Mouse (Mus musculus): ENCODE results near the gene Gm49353. TPM values are rescaled to one million over a fixed set of nuclear protein-coding genes. Genes with fewer than 3 reads are reported as not detected.
A peak's percentile ranks its signal among the peaks of the same experiment; 100 is the strongest.

Gene Gm49353
- 20.1 and 22.3 TPM in 2 replicates for polyA plus RNA-seq (2015; fragmentation: Nextera tagmentation; extraction: Ambion mirVana)

DNA sequence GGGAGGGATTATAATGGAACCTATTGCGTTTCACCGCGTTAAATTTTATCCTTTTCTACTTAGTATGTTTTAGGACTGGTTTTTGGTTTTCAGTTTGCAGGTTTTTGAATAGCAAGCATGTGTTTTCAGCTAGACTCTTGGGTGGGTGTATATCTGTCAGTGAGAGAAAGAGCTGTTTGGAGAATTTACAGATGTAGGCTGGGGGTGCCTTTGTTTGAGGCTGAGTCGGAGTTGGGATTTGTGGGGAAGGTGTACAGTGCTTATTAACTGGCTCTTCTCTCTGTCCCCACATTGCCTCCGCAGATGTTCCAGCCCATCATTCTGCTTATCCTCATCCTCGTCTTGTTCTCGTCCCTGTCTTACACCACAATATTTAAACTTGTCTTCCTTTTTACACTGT, at the start of gene Gm49353:
TSS of gene Gm49353 (plus strand) at position 313 of the 400 bp plus-strand sequence.
- H3K27ac ChIP-seq (replicated peaks), result no peak within 1 kb of the TSS
- no peaks in the 10 kb centered on the region for H3K27me3 ChIP-seq
- no peaks in the 10 kb centered on the region for H3K9me3 ChIP-seq
- H3K4me1 ChIP-seq, result no peaks in the 10 kb centered on the region
- no peak for ATAC-seq (replicated peaks)
- no peak within 1 kb of the TSS for H3K4me2 ChIP-seq (replicated peaks)
- no peak within 1 kb of the TSS for H3K9ac ChIP-seq (replicated peaks)
- WGBS, result 92% methylated on average over 7 of the region's 7 CpGs
- H3K36me3 ChIP-seq, result peaks cover 77% of the 10 kb centered on the region
- no peak within 1 kb of the TSS for H3K4me3 ChIP-seq

DNA sequence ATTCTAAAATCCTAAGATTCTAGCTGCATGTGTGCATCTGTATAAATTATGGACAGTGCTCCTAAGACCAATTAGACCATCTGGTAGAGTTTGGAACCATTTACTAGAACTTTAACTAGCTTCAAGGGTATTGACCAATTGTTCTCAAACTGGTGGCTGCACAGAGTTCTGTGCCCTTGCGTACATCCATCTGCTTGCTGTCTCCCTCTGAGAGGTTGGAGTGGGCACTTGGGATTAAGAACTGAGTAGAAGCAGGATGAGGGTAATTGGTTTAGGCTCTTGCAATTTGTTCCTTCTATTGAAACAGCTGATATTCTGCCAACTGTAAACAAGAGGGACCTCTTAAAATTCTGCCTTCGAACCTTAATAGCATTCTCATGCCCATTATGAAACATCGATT, 43.5 kb upstream of the Gm49353 start:
- Histone ChIP-seq H3K4me3 (no peak overlapping the region), H3K36me3 (peaks cover 75% of the 10 kb centered on the region), H3K9me3 (no peaks in the 10 kb centered on the region), H3K9ac (replicated peaks) (no peak overlapping the region), H3K4me1 (peaks cover 11% of the 10 kb centered on the region; the same call in 1 of the 2 replicates), H3K27ac (replicated peaks) (no peak overlapping the region), H3K4me2 (replicated peaks) (no peak overlapping the region), H3K27me3 (no peaks in the 10 kb centered on the region)
- WGBS, result 81% methylated on average over 3 of the region's 3 CpGs
- no peak for ATAC-seq (replicated peaks)

DNA sequence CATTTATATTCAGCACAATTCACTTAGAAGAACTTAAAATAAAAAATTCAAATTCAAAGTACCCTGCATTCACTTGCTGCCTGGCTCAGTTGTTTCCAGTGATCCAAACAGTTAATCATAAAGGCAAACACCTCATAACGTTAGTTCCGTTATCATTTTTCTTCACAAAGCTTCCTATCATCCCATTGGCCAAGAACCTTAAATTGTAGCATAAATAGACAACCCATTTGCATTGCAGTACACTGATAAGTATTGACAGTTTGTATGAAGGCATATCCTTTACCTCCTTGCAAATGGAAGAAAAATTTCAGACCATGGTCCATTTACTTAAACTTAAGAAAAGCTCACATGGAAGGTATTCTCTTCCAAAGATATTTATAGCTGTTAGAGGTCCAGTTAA, 37.1 kb upstream of the Gm49353 start:
- Histone ChIP-seq H3K27ac (replicated peaks) (no peak overlapping the region), H3K4me3 (no peak overlapping the region), H3K27me3 (no peaks in the 10 kb centered on the region), H3K9me3 (no peaks in the 10 kb centered on the region), H3K4me1 (no peaks in the 10 kb centered on the region), H3K4me2 (replicated peaks) (no peak overlapping the region), H3K36me3 (peaks cover 58% of the 10 kb centered on the region), H3K9ac (replicated peaks) (no peak overlapping the region)
- WGBS, result 86% methylated on average over 2 of the region's 2 CpGs
- no peak for ATAC-seq (replicated peaks)

DNA sequence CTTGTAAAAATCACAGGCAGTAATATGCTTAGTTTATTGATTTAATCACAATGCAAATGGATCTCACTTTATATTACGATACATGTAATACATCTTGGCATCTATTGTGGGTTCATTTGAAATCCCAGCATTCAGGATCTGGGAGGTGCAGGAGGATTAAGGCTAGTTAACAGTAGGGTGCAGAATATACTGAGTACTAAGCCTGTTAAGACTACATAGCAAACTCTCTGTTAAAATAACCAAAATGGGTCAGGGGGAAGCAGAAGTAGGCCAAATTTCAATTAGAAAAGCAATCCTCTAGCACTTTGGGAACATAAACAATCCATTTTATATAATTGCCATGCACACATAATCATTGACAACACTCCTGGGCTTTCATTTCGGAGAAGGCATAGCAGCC, 25.0 kb upstream of the Gm49353 start:
- no peak overlapping the region for H3K4me2 ChIP-seq (replicated peaks)
- 89% methylated on average over 2 of the region's 2 CpGs for WGBS
- no peak overlapping the region for H3K9ac ChIP-seq (replicated peaks)
- H3K27ac ChIP-seq (replicated peaks), result no peak overlapping the region
- H3K4me3 ChIP-seq, result no peak overlapping the region
- H3K27me3 ChIP-seq, result no peaks in the 10 kb centered on the region
- H3K9me3 ChIP-seq, result no peaks in the 10 kb centered on the region
- peaks cover 23% of the 10 kb centered on the region for H3K4me1 ChIP-seq
- H3K36me3 ChIP-seq, result peaks cover 61% of the 10 kb centered on the region
- no peak for ATAC-seq (replicated peaks)

DNA sequence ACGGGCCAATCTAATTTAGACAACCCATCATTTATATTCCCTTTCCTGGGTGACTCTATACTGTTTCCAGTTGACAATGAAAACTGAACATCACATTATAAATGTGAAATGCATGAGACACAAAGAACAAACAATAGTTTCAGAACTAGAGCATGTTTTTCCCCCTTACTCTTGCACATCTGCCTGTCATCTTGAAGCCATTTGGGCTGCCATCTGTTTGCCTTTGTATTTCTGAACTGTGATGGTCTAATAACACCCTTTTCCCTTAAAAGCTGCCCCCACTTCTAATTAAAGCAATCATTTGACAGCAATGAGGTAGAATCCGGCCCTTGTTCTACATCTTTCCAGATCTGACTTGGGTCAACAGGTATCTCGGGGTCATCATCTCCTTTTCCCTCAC, 23.1 kb upstream of the Gm49353 start:
- Histone ChIP-seq H3K27ac (replicated peaks) (no peak overlapping the region), H3K4me1 (peaks cover 23% of the 10 kb centered on the region), H3K4me3 (no peak overlapping the region), H3K36me3 (peaks cover 60% of the 10 kb centered on the region), H3K9me3 (no peaks in the 10 kb centered on the region), H3K27me3 (no peaks in the 10 kb centered on the region), H3K9ac (replicated peaks) (no peak overlapping the region), H3K4me2 (replicated peaks) (no peak overlapping the region)
- 53% methylated on average over 3 of the region's 3 CpGs for WGBS
- ATAC-seq (replicated peaks), result no peak

DNA sequence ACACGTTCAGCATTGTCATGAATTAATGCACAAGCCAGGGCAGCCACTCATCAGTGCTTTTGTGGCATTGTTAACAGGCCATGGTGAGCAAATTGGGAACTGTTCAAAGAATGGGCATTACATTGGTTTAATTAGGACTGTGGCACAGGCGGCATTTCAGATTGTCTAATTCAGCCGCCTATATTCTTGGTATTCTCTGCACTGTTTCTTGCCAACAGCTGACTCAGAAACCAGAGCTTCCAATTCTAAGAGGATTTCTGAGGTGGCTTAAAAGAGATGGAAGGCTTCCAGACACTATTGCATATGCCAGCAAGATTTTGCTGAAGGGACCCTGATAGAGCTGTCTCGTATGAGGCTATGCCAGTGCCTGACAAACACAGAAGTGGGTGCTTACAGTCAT, 21.9 kb upstream of the Gm49353 start:
- Histone ChIP-seq H3K9me3 (no peaks in the 10 kb centered on the region), H3K27ac (replicated peaks) (no peak overlapping the region), H3K27me3 (no peaks in the 10 kb centered on the region), H3K9ac (replicated peaks) (no peak overlapping the region), H3K4me2 (replicated peaks) (no peak overlapping the region), H3K36me3 (peaks cover 59% of the 10 kb centered on the region), H3K4me1 (peaks cover 23% of the 10 kb centered on the region), H3K4me3 (no peak overlapping the region)
- peak; percentile 82 for ATAC-seq (replicated peaks)
- WGBS, result 20% methylated on average over 4 of the region's 4 CpGs

DNA sequence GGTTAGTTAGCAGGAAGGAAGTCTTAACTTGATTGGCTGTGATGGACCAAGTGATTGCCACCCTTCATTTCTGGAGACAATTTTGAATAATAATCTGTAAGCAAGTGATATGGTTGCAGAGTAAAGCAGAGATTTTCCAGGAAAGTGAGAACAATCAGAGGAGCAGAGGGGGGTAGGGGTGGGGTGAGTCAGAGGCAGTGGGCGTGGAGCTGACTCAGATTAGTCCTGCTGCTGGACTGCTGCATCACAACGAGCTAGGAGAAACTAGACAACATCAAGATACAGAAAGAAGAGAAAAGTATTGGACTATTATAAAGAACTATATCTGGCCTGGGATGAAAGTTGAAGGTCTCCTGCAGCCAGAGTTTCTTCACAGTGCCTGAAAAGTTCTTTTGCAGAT, 20.8 kb upstream of the Gm49353 start:
- WGBS, result 44% methylated on average over 2 of the region's 2 CpGs
- H3K27me3 ChIP-seq, result no peaks in the 10 kb centered on the region
- H3K4me3 ChIP-seq, result no peak overlapping the region
- H3K27ac ChIP-seq (replicated peaks), result no peak overlapping the region
- H3K4me2 ChIP-seq (replicated peaks), result no peak overlapping the region
- peaks cover 19% of the 10 kb centered on the region for H3K4me1 ChIP-seq
- H3K9ac ChIP-seq (replicated peaks), result no peak overlapping the region
- no peak for ATAC-seq (replicated peaks)
- no peaks in the 10 kb centered on the region for H3K9me3 ChIP-seq
- H3K36me3 ChIP-seq, result peaks cover 60% of the 10 kb centered on the region

DNA sequence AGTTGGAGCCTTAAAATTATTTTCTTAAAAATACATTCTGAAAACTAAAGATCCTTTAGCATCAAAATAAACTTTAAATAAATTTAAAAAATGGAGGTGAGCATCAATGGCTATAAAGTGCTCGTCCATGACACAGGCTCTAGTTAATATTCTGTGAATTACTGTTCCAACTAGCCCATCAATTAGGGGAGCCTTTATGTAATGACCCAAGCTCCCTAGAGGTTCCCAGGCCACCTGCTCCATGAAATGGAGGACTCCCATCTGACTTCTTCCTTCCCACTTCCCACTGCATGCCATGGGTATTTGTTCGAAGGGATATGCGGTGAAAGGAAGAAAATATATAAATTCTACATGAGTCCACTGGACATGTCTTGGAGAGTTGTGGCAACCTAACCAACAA, 18.5 kb upstream of the Gm49353 start:
- 86% methylated on average over 3 of the region's 3 CpGs for WGBS
- Histone ChIP-seq H3K9ac (replicated peaks) (no peak overlapping the region), H3K27ac (replicated peaks) (no peak overlapping the region), H3K27me3 (no peaks in the 10 kb centered on the region), H3K4me3 (no peak overlapping the region), H3K9me3 (no peaks in the 10 kb centered on the region), H3K4me2 (replicated peaks) (no peak overlapping the region), H3K36me3 (peaks cover 50% of the 10 kb centered on the region), H3K4me1 (peaks cover 16% of the 10 kb centered on the region; the same call in 1 of the 2 replicates)
- no peak for ATAC-seq (replicated peaks)

DNA sequence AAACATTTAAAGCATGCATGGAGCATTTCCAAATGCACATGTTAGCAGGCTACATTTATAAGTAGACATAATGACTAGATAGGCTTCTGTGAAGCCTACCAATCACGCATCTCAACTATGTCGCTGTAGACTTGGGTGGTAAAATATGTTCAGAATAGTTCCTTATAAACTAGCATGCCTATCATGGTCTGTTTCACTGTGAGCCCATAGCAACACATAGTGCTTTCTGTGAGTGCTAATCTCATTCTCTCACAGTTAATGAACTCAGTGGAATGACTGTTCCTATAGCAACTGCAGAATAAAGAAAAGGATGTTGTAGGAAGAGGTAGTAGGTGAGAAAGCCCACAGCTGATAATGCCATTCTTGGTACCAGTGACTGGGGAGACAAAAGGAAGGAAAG, 17.7 kb upstream of the Gm49353 start:
- H3K4me2 ChIP-seq (replicated peaks), result no peak overlapping the region
- no peak overlapping the region for H3K9ac ChIP-seq (replicated peaks)
- H3K4me3 ChIP-seq, result no peak overlapping the region
- WGBS, result 35% methylated on average over 2 of the region's 2 CpGs
- H3K36me3 ChIP-seq, result peaks cover 43% of the 10 kb centered on the region
- no peak overlapping the region for H3K27ac ChIP-seq (replicated peaks)
- H3K9me3 ChIP-seq, result no peaks in the 10 kb centered on the region
- no peaks in the 10 kb centered on the region for H3K27me3 ChIP-seq
- no peak for ATAC-seq (replicated peaks)
- peaks cover 11% of the 10 kb centered on the region; the same call in 1 of the 2 replicates for H3K4me1 ChIP-seq

DNA sequence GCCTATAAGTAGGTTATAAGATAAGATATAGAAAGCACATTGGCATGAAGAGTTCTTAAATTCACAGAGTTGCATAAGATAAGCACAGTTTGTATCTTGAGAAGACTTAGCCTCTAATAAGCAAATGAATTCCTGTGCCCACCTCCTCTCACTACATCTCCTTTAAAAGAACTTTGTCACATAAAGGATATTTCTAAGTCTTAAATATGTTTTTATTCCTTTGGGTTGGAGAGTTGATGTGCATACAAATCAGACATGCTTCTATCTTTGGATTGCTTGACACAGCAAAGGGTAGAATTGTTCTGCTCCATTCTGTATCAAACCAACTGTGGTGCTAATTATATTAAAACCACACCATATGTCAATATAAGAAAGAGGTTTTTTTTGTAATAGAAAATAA, 5.0 kb upstream of the Gm49353 start:
- Histone ChIP-seq H3K4me2 (replicated peaks) (no peak overlapping the region), H3K27me3 (no peaks in the 10 kb centered on the region), H3K36me3 (peaks cover 50% of the 10 kb centered on the region), H3K4me1 (no peaks in the 10 kb centered on the region), H3K9ac (replicated peaks) (no peak overlapping the region), H3K27ac (replicated peaks) (no peak overlapping the region), H3K4me3 (no peak overlapping the region), H3K9me3 (no peaks in the 10 kb centered on the region)
- no peak for ATAC-seq (replicated peaks)

DNA sequence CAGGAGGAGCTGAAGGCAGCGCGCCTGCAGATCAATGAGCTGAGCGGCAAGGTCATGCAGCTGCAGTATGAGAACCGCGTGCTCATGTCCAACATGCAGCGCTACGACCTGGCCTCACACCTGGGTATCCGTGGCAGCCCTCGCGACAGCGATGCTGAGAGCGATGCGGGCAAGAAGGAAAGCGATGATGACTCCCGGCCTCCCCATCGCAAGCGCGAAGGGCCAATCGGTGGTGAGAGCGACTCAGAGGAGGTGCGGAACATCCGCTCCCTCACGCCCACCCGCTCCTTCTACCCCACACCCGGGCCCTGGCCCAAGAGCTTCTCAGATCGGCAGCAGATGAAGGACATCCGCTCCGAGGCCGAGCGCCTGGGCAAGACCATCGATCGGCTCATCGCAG, 1.9 kb upstream of the Gm49353 start:
- peaks cover 69% of the 10 kb centered on the region for H3K36me3 ChIP-seq
- H3K4me3 ChIP-seq, result no peak overlapping the region
- H3K4me1 ChIP-seq, result no peaks in the 10 kb centered on the region
- H3K27ac ChIP-seq (replicated peaks), result no peak overlapping the region
- H3K4me2 ChIP-seq (replicated peaks), result no peak overlapping the region
- H3K9me3 ChIP-seq, result no peaks in the 10 kb centered on the region
- WGBS, result 98% methylated on average over 33 of the region's 33 CpGs
- ATAC-seq (replicated peaks), result no peak
- no peaks in the 10 kb centered on the region for H3K27me3 ChIP-seq
- no peak overlapping the region for H3K9ac ChIP-seq (replicated peaks)

DNA sequence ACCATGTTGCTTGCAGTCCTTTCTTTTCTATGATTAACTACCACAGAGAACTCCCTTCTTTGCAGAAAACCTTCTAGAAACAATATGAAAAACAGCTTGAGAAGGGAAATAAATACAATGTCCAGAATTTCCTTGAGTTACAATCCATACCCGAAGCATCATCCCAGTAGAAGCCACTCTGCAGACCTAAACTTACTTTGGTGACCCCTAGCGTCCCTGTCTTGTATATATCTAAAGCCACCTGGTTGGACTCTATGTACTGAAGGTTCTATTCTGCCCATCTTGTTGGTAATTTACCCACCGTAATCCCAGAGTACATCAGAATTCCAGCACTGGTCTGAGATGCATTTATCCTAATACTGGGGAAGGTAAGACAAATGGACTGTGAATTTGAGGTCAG, 1.1 kb downstream of the Gm49353 start:
- no peak for ATAC-seq (replicated peaks)
- no peak overlapping the region for H3K27ac ChIP-seq (replicated peaks)
- no peaks in the 10 kb centered on the region for H3K4me1 ChIP-seq
- H3K27me3 ChIP-seq, result no peaks in the 10 kb centered on the region
- no peak overlapping the region for H3K4me2 ChIP-seq (replicated peaks)
- H3K36me3 ChIP-seq, result peaks cover 68% of the 10 kb centered on the region
- 81% methylated on average over 3 of the region's 3 CpGs for WGBS
- H3K9ac ChIP-seq (replicated peaks), result no peak overlapping the region
- H3K4me3 ChIP-seq, result no peak overlapping the region
- no peaks in the 10 kb centered on the region for H3K9me3 ChIP-seq

DNA sequence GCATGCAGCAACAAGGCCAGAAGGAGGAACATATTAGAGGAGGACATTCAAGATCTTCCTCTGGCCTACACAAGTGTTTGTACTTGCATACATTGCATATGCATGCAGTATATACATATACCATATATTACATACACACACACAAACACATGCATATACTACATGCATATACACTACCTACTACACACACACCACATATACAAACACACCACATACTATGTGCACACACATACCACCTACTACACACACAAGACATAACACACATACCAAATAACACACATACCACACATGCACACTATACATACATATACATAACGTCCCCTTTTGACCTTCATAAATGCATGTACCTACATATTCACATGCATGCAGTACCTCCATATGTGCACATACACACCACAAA, 1.9 kb downstream of the Gm49353 start:
- H3K36me3 ChIP-seq, result peaks cover 65% of the 10 kb centered on the region
- H3K4me1 ChIP-seq, result no peaks in the 10 kb centered on the region
- H3K27me3 ChIP-seq, result no peaks in the 10 kb centered on the region
- no peak overlapping the region for H3K4me3 ChIP-seq
- ATAC-seq (replicated peaks), result peak; percentile 44; the same call in 1 of the 2 replicates
- no peaks in the 10 kb centered on the region for H3K9me3 ChIP-seq
- H3K9ac ChIP-seq (replicated peaks), result no peak overlapping the region
- H3K4me2 ChIP-seq (replicated peaks), result no peak overlapping the region
- no peak overlapping the region for H3K27ac ChIP-seq (replicated peaks)
- 92% methylated on average over 1 of the region's 1 CpGs for WGBS
